16 mouse cellular contexts compared by ENCODE assay signal in the genomic region with DNA sequence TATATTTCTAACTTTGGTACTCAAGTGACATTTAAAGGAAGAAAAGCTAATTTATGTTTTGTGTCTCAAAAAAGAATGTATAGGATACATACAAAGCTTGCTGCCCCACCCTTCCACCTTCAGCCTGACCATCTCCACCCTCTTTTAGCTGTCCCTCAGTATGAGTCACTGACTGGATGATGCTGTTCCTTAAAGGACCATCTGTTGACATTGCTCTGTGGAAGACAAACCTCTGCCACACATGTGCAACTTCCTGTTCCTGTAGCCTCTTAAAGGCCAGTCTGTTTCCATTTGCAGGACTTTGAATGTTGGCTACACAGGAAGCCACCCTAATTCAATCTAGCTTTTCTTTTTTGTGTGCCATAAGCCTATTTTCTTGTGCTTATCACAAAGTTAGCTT. TPM values are rescaled to one million over a fixed set of nuclear protein-coding genes. Genes with fewer than 3 reads are reported as not detected.
DNase-seq lines count a peak whose midpoint lies in the region; ATAC-seq lines count a peak whose summit lies in the region.
"Had no signal": no experiment of that assay in that cellular context is flagged by ENCODE, and none has a peak within 500 bp of the region (broad histone marks: within the 10 kb centered on the region; RNA-seq: fewer than 3 reads in every experiment).

No protein-coding gene starts in this region.

- DNase-seq in 3T3-L1 (ENCODE audit: low read depth, low spot score) (peak; percentile 36), 416B (ENCODE audit: low read depth) (peak; percentile 79)
- peak; percentile 11 for DNase-seq in brain, adult 2 months (ENCODE audit: low read depth, low spot score)
- DNase-seq in adrenal gland, adult 8-10 months = no peak
- no peak for DNase-seq in testis, postnatal 14 days (ENCODE audit: low spot score)
- no peak for DNase-seq in ovary, adult 18-20 months (ENCODE audit: low spot score)
- DNase-seq: adrenal gland, adult 2 months; adrenal gland, postnatal 36 days; cerebellum, adult 18-20 months; cerebellum, postnatal 10 days; gastrocnemius, postnatal 36 days; heart, adult 2 months; heart, postnatal 14 days had no signal

- peak; percentile 62 for ATAC-seq in megakaryocyte progenitor cell, adult 5-6 weeks (replicated peaks; ENCODE audit: poor library complexity)
- ATAC-seq: forebrain, embryonic 15.5 days; intestine, embryonic 16.5 days had no signal

RNA-seq across cellular contexts. Expression of gene Mlh1, which starts 55.2 kb away (rescaled TPM):
- total RNA-seq in megakaryocyte progenitor cell, adult 5-6 weeks (2015) = 51.8 and 51.9 TPM in 2 replicates
- total RNA-seq in megakaryocyte progenitor cell, adult 5-6 weeks (2017) = 46.6 and 58.4 TPM in 2 replicates
- total RNA-seq in adrenal gland, adult 8-10 months (2022) = 10 to 100 TPM; 14.7 to 31.2 (median 24.7) TPM

RNA-seq across cellular contexts. Expression of gene Epm2aip1, which starts 55.3 kb away (rescaled TPM):
- 19.1 and 23.8 TPM in 2 replicates for total RNA-seq in megakaryocyte progenitor cell, adult 5-6 weeks (2015)
- 12.4 and 17.8 TPM in 2 replicates for total RNA-seq in megakaryocyte progenitor cell, adult 5-6 weeks (2017)
- 10 to 100 TPM; 53.3 to 64.1 (median 57.7) TPM for total RNA-seq in adrenal gland, adult 8-10 months (2022)

Comparison
In these comparisons a context has a peak if more than half of its experiments do, and no peak if none do; other contexts are left out.
1. DNase-seq: peak in 3T3-L1 (single experiment), 416B (single experiment) and brain, adult 2 months (single experiment); none in adrenal gland, adult 8-10 months (single experiment), testis, postnatal 14 days (single experiment) and ovary, adult 18-20 months (single experiment).